Mouse (Mus musculus): Measurements from ENCODE around the gene Ambra1.

DNA sequence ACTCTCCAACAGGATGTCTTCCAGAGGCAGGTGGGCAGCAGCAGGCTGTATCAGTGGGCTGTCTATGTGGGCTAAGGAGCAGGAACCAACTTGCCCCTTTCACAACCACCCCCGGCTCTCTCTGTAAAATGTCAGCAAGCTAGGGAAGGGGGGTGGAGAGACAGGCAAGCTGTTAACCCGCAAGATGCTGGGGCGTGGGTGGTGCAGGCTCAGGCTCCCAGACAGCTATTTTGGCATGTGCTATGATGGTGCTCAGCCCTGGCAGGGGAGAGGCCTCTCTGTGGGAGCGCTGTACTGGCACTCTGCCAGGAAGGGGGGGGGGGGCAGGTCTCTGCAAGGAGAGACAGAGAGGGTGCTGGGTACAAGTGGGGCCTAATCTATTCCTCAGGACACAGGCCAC, 227.2 kb downstream of the Ambra1 start:
- no peak for TF ChIP-seq CTCF (IDR thresholded peaks at IDR 0.05; ENCODE audit: borderline replicate concordance, extremely low read depth, insufficient read depth, insufficient read length)
- no peak for TF ChIP-seq POLR2A (IDR thresholded peaks at IDR 0.05; ENCODE audit: borderline replicate concordance, extremely low read depth, insufficient read depth, insufficient read length, poor library complexity, severe bottlenecking)
